10 mouse cellular contexts compared by ENCODE assay signal in genomic region chr13:26558366-26558765, GRCm38 (mm10).
DNase-seq lines count a peak whose midpoint lies in the region; ATAC-seq lines count a peak whose summit lies in the region.
"Had no signal": no experiment of that assay in that cellular context is flagged by ENCODE, and none has a peak within 500 bp of the region (broad histone marks: within the 10 kb centered on the region; RNA-seq: fewer than 3 reads in every experiment).

No protein-coding gene starts in this region.

- no peaks in the 10 kb centered on the region for H3K36me3 ChIP-seq in kidney, embryonic 14.5 days (ENCODE audit: control insufficient read depth, insufficient read depth, low read length)
- H3K36me3 ChIP-seq in limb, embryonic 11.5 days (ENCODE audit: control insufficient read depth, insufficient read depth, low read length), result no peaks in the 10 kb centered on the region

- no peak overlapping the region for H3K4me3 ChIP-seq in kidney, embryonic 14.5 days (ENCODE audit: low read length)
- H3K4me3 ChIP-seq in limb, embryonic 11.5 days (ENCODE audit: low read depth, low read length), result no peak overlapping the region

- H3K9ac ChIP-seq in kidney, embryonic 14.5 days (ENCODE audit: low read depth, low read length), result no peak overlapping the region
- H3K9ac ChIP-seq in limb, embryonic 11.5 days (ENCODE audit: low read length), result no peak overlapping the region

- ATAC-seq in kidney, embryonic 14.5 days (ENCODE audit: low FRiP score, low TSS enrichment), result no peak
- peak; percentile 73; the same call in 1 of the 2 replicates for ATAC-seq in limb, embryonic 11.5 days (ENCODE audit: insufficient number of reproducible peaks, low FRiP score, low TSS enrichment, low read depth)
- ATAC-seq: inflammation-experienced regulatory T-cells, adult 6 months had no signal

- no peaks in the 10 kb centered on the region for H3K9me3 ChIP-seq in kidney, embryonic 14.5 days (ENCODE audit: control insufficient read depth, low read length)
- no peaks in the 10 kb centered on the region for H3K9me3 ChIP-seq in limb, embryonic 11.5 days (ENCODE audit: control insufficient read depth, low read length)

- H3K27me3 ChIP-seq in kidney, embryonic 14.5 days (ENCODE audit: control insufficient read depth, insufficient read depth, low read length), result no peaks in the 10 kb centered on the region
- H3K27me3 ChIP-seq in limb, embryonic 11.5 days (ENCODE audit: control insufficient read depth, insufficient read depth, low read length), result no peaks in the 10 kb centered on the region

- no peaks in the 10 kb centered on the region for H3K4me1 ChIP-seq in kidney, embryonic 14.5 days (ENCODE audit: control insufficient read depth, insufficient read depth, low read length)
- 0 out of 2 replicates have a peak, but pooled peaks cover 10% of the 10 kb centered on the region for H3K4me1 ChIP-seq in limb, embryonic 11.5 days (ENCODE audit: control insufficient read depth, insufficient read depth, low read length)

- 24% methylated on average over 1 of the region's 1 CpGs for WGBS in kidney, embryonic 14.5 days
- WGBS in limb, embryonic 11.5 days, result 6% methylated on average over 1 of the region's 1 CpGs

- no peak overlapping the region for H3K27ac ChIP-seq in kidney, embryonic 14.5 days (ENCODE audit: low read depth, low read length)
- no peak overlapping the region; the same call in 1 of the 2 replicates for H3K27ac ChIP-seq in limb, embryonic 11.5 days (replicated peaks; ENCODE audit: low read depth, low read length)

- DNase-seq in adrenal gland, postnatal 10 days, result peak; percentile 3
- DNase-seq in adrenal gland, adult (ENCODE audit: inconsistent age in 2 of 2, low spot score in 1 of 2), result no peak
- peak; percentile 17 for DNase-seq in kidney, postnatal 14 days
- DNase-seq in brain, adult 2 months (ENCODE audit: low read depth, low spot score), result peak; percentile 53
- peak; percentile 76 for DNase-seq in limb, embryonic 11.5 days (ENCODE audit: low spot score)
- no peak for DNase-seq in spleen, postnatal 36 days (ENCODE audit: low spot score in 2 of 2)
- DNase-seq in cerebellum, adult 9-11 months, result no peak
- DNase-seq: left cerebral cortex, postnatal 4 days had no signal

- no peak overlapping the region for H3K4me2 ChIP-seq in kidney, embryonic 14.5 days (replicated peaks; ENCODE audit: low read depth, low read length)
- H3K4me2 ChIP-seq in limb, embryonic 11.5 days (ENCODE audit: low read depth, severe bottlenecking), result no peak overlapping the region

Comparison
In these comparisons a context has a peak if more than half of its experiments do, and no peak if none do; other contexts are left out.
1. DNase-seq: peak in adrenal gland, postnatal 10 days (single experiment), kidney, postnatal 14 days (single experiment), brain, adult 2 months (single experiment) and limb, embryonic 11.5 days (single experiment); none in adrenal gland, adult (0 of 2), spleen, postnatal 36 days (0 of 2) and cerebellum, adult 9-11 months (single experiment).